ENCODE assay signal across 10 mouse cellular contexts in the genomic region with DNA sequence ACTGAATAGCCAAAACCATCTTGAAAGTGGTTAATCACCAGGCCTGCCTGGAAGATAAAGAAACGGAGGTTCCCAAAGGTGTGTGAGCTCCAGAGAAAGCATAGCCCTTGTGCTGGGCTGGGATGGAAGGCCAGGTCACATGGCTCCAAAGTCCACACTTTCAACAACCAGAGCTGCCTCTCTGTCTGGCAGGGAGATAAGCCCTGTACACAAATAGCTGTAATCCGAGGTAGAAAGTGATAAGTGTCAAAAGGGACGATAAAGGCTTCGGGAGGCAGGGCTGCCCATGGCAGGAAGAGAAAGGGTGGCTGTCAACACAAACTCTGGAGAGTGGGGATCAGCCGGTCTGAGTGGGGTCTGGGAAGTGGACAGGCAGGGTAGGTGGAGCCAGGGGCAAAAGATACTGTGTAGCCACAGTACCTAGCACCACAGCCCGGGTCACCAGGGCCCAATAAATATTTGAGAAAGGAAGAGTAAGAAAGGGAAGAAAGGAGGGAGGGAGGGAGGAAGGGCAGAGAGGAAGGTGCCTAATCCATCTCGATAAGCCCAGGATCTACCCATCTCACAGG. TPM values are rescaled to one million over a fixed set of nuclear protein-coding genes. Genes with fewer than 3 reads are reported as not detected.
DNase-seq lines count a peak whose midpoint lies in the region; ATAC-seq and TF ChIP-seq lines count a peak whose summit lies in the region.
"Had no signal": no experiment of that assay in that cellular context is flagged by ENCODE, and none has a peak within 500 bp of the region (broad histone marks: within the 10 kb centered on the region; RNA-seq: fewer than 3 reads in every experiment).

No protein-coding gene starts in this region.

- peak; percentile 63 for ATAC-seq in liver, embryonic 12.5 days
- ATAC-seq in midbrain, embryonic 11.5 days (ENCODE audit: low FRiP score): no peak
- no peak for ATAC-seq in hindbrain, embryonic 13.5 days (ENCODE audit: low FRiP score)

- H3K4me3 ChIP-seq in kidney, adult 2 months (ENCODE audit: insufficient read depth, low read depth, low read length): no peak overlapping the region
- H3K4me3 ChIP-seq in liver, embryonic 12.5 days: no peak overlapping the region
- no peak overlapping the region for H3K4me3 ChIP-seq in midbrain, embryonic 11.5 days (ENCODE audit: low read depth, low read length)
- no peak overlapping the region for H3K4me3 ChIP-seq in hindbrain, embryonic 13.5 days
- H3K4me3 ChIP-seq: gastrocnemius, adult 2 months had no signal

- WGBS in kidney, adult 2 months: 30% methylated on average over 7 of the region's 7 CpGs
- 7% methylated on average over 7 of the region's 7 CpGs for WGBS in liver, embryonic 12.5 days (ENCODE audit: insufficient replicate concordance)
- 53% methylated on average over 7 of the region's 7 CpGs for WGBS in midbrain, embryonic 11.5 days
- WGBS in hindbrain, embryonic 13.5 days: 59% methylated on average over 7 of the region's 7 CpGs

- H3K9ac ChIP-seq in liver, embryonic 12.5 days: no peak overlapping the region
- no peak overlapping the region for H3K9ac ChIP-seq in midbrain, embryonic 11.5 days (ENCODE audit: low read length)
- H3K9ac ChIP-seq in hindbrain, embryonic 13.5 days: no peak overlapping the region

- TF ChIP-seq POLR2A in kidney, adult 2 months (IDR thresholded peaks at IDR 0.05; ENCODE audit: low read depth, low read length): no peak

- H3K9me3 ChIP-seq in liver, embryonic 12.5 days (replicated peaks): no peaks in the 10 kb centered on the region
- no peaks in the 10 kb centered on the region for H3K9me3 ChIP-seq in midbrain, embryonic 11.5 days (ENCODE audit: control insufficient read depth, low read length)
- H3K9me3 ChIP-seq in hindbrain, embryonic 13.5 days: no peaks in the 10 kb centered on the region

- no peak for TF ChIP-seq CTCF in kidney, adult 2 months (conservative IDR thresholded peaks at IDR 0.05; ENCODE audit: insufficient read depth, insufficient read length, low read depth, low read length)

- peak overlapping the region; percentile 94 for H3K27ac ChIP-seq in kidney, adult 2 months (ENCODE audit: insufficient read depth, low read depth, low read length)
- H3K27ac ChIP-seq in liver, embryonic 12.5 days: 0 out of 2 replicates have a peak overlapping the region, but pooled peaks have one; percentile 8
- H3K27ac ChIP-seq in midbrain, embryonic 11.5 days (ENCODE audit: low read depth, low read length): no peak overlapping the region
- H3K27ac ChIP-seq in hindbrain, embryonic 13.5 days: no peak overlapping the region
- H3K27ac ChIP-seq: gastrocnemius, adult 2 months had no signal

- DNase-seq in urinary bladder, postnatal 14 days (ENCODE audit: low spot score): peak; percentile 2
- DNase-seq in urinary bladder, postnatal 25 days (ENCODE audit: low spot score): no peak
- peak; percentile 81 for DNase-seq in kidney, adult 2 months
- no peak for DNase-seq in midbrain, embryonic 11.5 days (ENCODE audit: low spot score, missing footprints)
- no peak for DNase-seq in urinary bladder, postnatal 36 days (ENCODE audit: low spot score in 2 of 2)
- DNase-seq: cerebellum, adult 11 months; gastrocnemius, adult 2 months; thymus, adult 2 months had no signal

- peaks cover 32% of the 10 kb centered on the region for H3K4me1 ChIP-seq in kidney, adult 2 months (ENCODE audit: control insufficient read depth, insufficient read depth, low read length)
- peaks cover 42% of the 10 kb centered on the region for H3K4me1 ChIP-seq in liver, embryonic 12.5 days
- H3K4me1 ChIP-seq in midbrain, embryonic 11.5 days (ENCODE audit: control insufficient read depth, insufficient read depth, low read length): peaks cover 16% of the 10 kb centered on the region
- H3K4me1 ChIP-seq in hindbrain, embryonic 13.5 days (replicated peaks): peaks cover 26% of the 10 kb centered on the region

- H3K36me3 ChIP-seq in kidney, adult 2 months (ENCODE audit: control insufficient read depth, insufficient read depth, low read length): no peaks in the 10 kb centered on the region
- H3K36me3 ChIP-seq in liver, embryonic 12.5 days: no peaks in the 10 kb centered on the region
- no peaks in the 10 kb centered on the region for H3K36me3 ChIP-seq in midbrain, embryonic 11.5 days (ENCODE audit: control insufficient read depth, insufficient read depth, low read length)
- no peaks in the 10 kb centered on the region for H3K36me3 ChIP-seq in hindbrain, embryonic 13.5 days

- no peaks in the 10 kb centered on the region for H3K27me3 ChIP-seq in kidney, adult 2 months (replicated peaks; ENCODE audit: control insufficient read depth, insufficient read depth, low read length)
- H3K27me3 ChIP-seq in liver, embryonic 12.5 days (replicated peaks): peaks cover 55% of the 10 kb centered on the region
- no peaks in the 10 kb centered on the region for H3K27me3 ChIP-seq in midbrain, embryonic 11.5 days (ENCODE audit: control insufficient read depth, insufficient read depth, low read length)
- peaks cover 4% of the 10 kb centered on the region; the same call in 1 of the 2 replicates for H3K27me3 ChIP-seq in hindbrain, embryonic 13.5 days

- peak overlapping the region; percentile 31 for H3K4me2 ChIP-seq in liver, embryonic 12.5 days
- no peak overlapping the region for H3K4me2 ChIP-seq in midbrain, embryonic 11.5 days
- no peak overlapping the region for H3K4me2 ChIP-seq in hindbrain, embryonic 13.5 days

RNA-seq across cellular contexts. Expression of gene Zmiz1, which starts 7.8 kb away (rescaled TPM):
- 37.8 and 42.6 TPM in 2 replicates for polyA plus RNA-seq in kidney, adult 2 months (2012; rRNA removed)
- polyA plus RNA-seq in liver, embryonic 12.5 days (2016; fragmentation: Nextera tagmentation; extraction: Ambion mirVana): 9.1 and 10.2 TPM in 2 replicates
- 47.7 and 51.5 TPM in 2 replicates for polyA plus RNA-seq in midbrain, embryonic 11.5 days (2014; fragmentation: Nextera tagmentation; extraction: Ambion mirVana)
- polyA plus RNA-seq in hindbrain, embryonic 13.5 days (2015; fragmentation: Nextera tagmentation; extraction: Ambion mirVana): 58.5 and 65.3 TPM in 2 replicates

Comparison
In these comparisons a context has a peak if more than half of its experiments do, and no peak if none do; other contexts are left out.
1. DNase-seq: peak in urinary bladder, postnatal 14 days (single experiment) and kidney, adult 2 months (single experiment); none in urinary bladder, postnatal 25 days (single experiment), midbrain, embryonic 11.5 days (single experiment) and urinary bladder, postnatal 36 days (0 of 2).
2. H3K27ac ChIP-seq: peak in kidney, adult 2 months (single experiment) and liver, embryonic 12.5 days (single experiment); none in midbrain, embryonic 11.5 days (single experiment) and hindbrain, embryonic 13.5 days (single experiment).